Mouse (Mus musculus) midbrain, embryonic 13.5 days (tissue): ENCODE measurements around the gene Trim27. TPM values are rescaled to one million over a fixed set of nuclear protein-coding genes. Genes with fewer than 3 reads are reported as not detected.

ENCODE experiments used
- ATAC-seq: fragments of 200-750 bp; cut with Nextera tagmentation; 2 replicates; pipeline ENCODE4 v1.8.0; 2017; ENCODE audit warnings: mild to moderate bottlenecking, moderate TSS enrichment, moderate library complexity
- H3K27ac ChIP-seq: fragments of 300-500 bp; sonication (generic); 2 replicates; pipeline ENCODE4 v1.5.1; 2015; ENCODE audit warnings: inconsistent platforms, mild to moderate bottlenecking, moderate library complexity
- H3K27me3 ChIP-seq: fragments of 300-500 bp; sonication (generic); 2 replicates; pipeline ENCODE4 v1.6.1; 2015; ENCODE audit warnings: mild to moderate bottlenecking, inconsistent platforms
- H3K36me3 ChIP-seq: fragments of 300-500 bp; sonication (generic); 2 replicates; pipeline ENCODE4 v1.6.1; 2015; ENCODE audit warnings: mild to moderate bottlenecking, inconsistent platforms
- H3K4me1 ChIP-seq: fragments of 300-500 bp; sonication (generic); replicated peaks from 2 replicates; pipeline ENCODE4 v1.6.1; 2015; ENCODE audit warnings: inconsistent platforms
- H3K4me2 ChIP-seq: fragments of 300-500 bp; sonication (generic); replicated peaks from 2 replicates; pipeline ENCODE4 v1.6.1; 2015; ENCODE audit warnings: moderate library complexity, mild to moderate bottlenecking, inconsistent platforms
- H3K4me3 ChIP-seq: fragments of 300-500 bp; sonication (generic); replicated peaks from 2 replicates; pipeline ENCODE4 v1.5.1; 2015; ENCODE audit warnings: mild to moderate bottlenecking, inconsistent platforms
- H3K9ac ChIP-seq: fragments of 300-500 bp; sonication (generic); replicated peaks from 2 replicates; pipeline ENCODE4 v1.6.1; 2015; ENCODE audit warnings: mild to moderate bottlenecking, inconsistent platforms
- H3K9me3 ChIP-seq: fragments of 300-500 bp; sonication (generic); 2 replicates; pipeline ENCODE4 v1.6.1; 2016; ENCODE audit warnings: mild to moderate bottlenecking, inconsistent platforms
- WGBS: fragments of 180-500 bp; shearing (Covaris S2); methylation state at CpG from one replicate; pipeline ENCODE4 v1.1.7; 2015; 5-methylcytosine and 5-hydroxymethylcytosine counted together
- polyA plus RNA-seq: library from polyadenylated mRNA; unstranded; fragments of >200 nt; fragmentation: Nextera tagmentation; extraction: Ambion mirVana; gene quantifications from 2 replicates; pipeline ENCODE4 v1.2.1, GENCODE M21; 2015

Gene Trim27
- polyA plus RNA-seq = 87.2 and 95.5 TPM in 2 replicates

GRCm38 (mm10) chr13:21179367-21179723, at the start of gene Trim27:
TSS of gene Trim27 (plus strand) at chr13:21179445.
- peak within 1 kb of the TSS; percentile 98 for H3K4me3 ChIP-seq
- peak within 1 kb of the TSS; percentile 94 for H3K9ac ChIP-seq
- peak within 1 kb of the TSS; percentile 79 for H3K4me2 ChIP-seq
- ATAC-seq = peak; percentile 54
- H3K27ac ChIP-seq = peak within 1 kb of the TSS; percentile 95
- H3K4me1 ChIP-seq = peaks cover 37% of the 10 kb centered on the region
- H3K27me3 ChIP-seq = peaks cover 5% of the 10 kb centered on the region
- no peaks in the 10 kb centered on the region for H3K9me3 ChIP-seq
- peaks cover 22% of the 10 kb centered on the region for H3K36me3 ChIP-seq
- WGBS = under 1% methylated on average over 15 of the region's 15 CpGs

- Histone ChIP-seq H3K4me3 (no peak overlapping the region), H3K27me3 (no peaks in the 10 kb centered on the region), H3K9me3 (no peaks in the 10 kb centered on the region), H3K36me3 (no peaks in the 10 kb centered on the region), H3K4me2 (no peak overlapping the region), H3K27ac (no peak overlapping the region), H3K9ac (no peak overlapping the region), H3K4me1 (no peaks in the 10 kb centered on the region)
- no peak for ATAC-seq
- WGBS = 54% methylated on average over 8 of the region's 8 CpGs
Observed at GRCm38 (mm10) chr13:21142421-21142820, 36.8 kb upstream of the Trim27 start.

- H3K4me2 ChIP-seq = no peak within 1 kb of the TSS
- no peak within 1 kb of the TSS for H3K27ac ChIP-seq
- H3K27me3 ChIP-seq = no peaks in the 10 kb centered on the region
- no peaks in the 10 kb centered on the region for H3K9me3 ChIP-seq
- 80% methylated on average over 4 of the region's 4 CpGs for WGBS
- H3K9ac ChIP-seq = no peak within 1 kb of the TSS
- no peaks in the 10 kb centered on the region for H3K4me1 ChIP-seq
- no peak within 1 kb of the TSS for H3K4me3 ChIP-seq
- no peak for ATAC-seq
- no peaks in the 10 kb centered on the region for H3K36me3 ChIP-seq
Observed at GRCm38 (mm10) chr13:21145767-21146166, 33.5 kb upstream of the Trim27 start, which contains the start of gene Olfr1368. TSS of gene Olfr1368 (minus strand) at chr13:21145867.

- Histone ChIP-seq H3K9me3 (no peaks in the 10 kb centered on the region), H3K36me3 (no peaks in the 10 kb centered on the region), H3K4me3 (no peak overlapping the region), H3K4me1 (peaks cover 18% of the 10 kb centered on the region), H3K27me3 (0 out of 2 replicates have a peak, but pooled peaks cover 2% of the 10 kb centered on the region), H3K9ac (no peak overlapping the region), H3K27ac (no peak overlapping the region), H3K4me2 (no peak overlapping the region)
- ATAC-seq = no peak
- 87% methylated on average over 5 of the region's 5 CpGs for WGBS
Observed at GRCm38 (mm10) chr13:21155888-21156287, 23.4 kb upstream of the Trim27 start.

- H3K4me3 ChIP-seq = peak overlapping the region; percentile 57
- ATAC-seq = no peak
- peak overlapping the region; percentile 93 for H3K4me2 ChIP-seq
- H3K9ac ChIP-seq = no peak overlapping the region
- H3K27me3 ChIP-seq = 0 out of 2 replicates have a peak, but pooled peaks cover 2% of the 10 kb centered on the region
- no peaks in the 10 kb centered on the region for H3K9me3 ChIP-seq
- no peaks in the 10 kb centered on the region for H3K36me3 ChIP-seq
- WGBS = 5% methylated on average over 9 of the region's 9 CpGs
- H3K4me1 ChIP-seq = peaks cover 18% of the 10 kb centered on the region
- no peak overlapping the region for H3K27ac ChIP-seq
Observed at GRCm38 (mm10) chr13:21158071-21158470, 21.2 kb upstream of the Trim27 start.

GRCm38 (mm10) chr13:21158785-21159474, 20.3 kb upstream of the Trim27 start:
- ATAC-seq = peak; percentile 66
- H3K4me1 ChIP-seq = peaks cover 18% of the 10 kb centered on the region
- WGBS = under 1% methylated on average over 19 of the region's 19 CpGs

GRCm38 (mm10) chr13:21159475-21159819, 19.8 kb upstream of the Trim27 start:
- no peaks in the 10 kb centered on the region for H3K36me3 ChIP-seq
- H3K27ac ChIP-seq = no peak overlapping the region
- H3K27me3 ChIP-seq = 0 out of 2 replicates have a peak, but pooled peaks cover 2% of the 10 kb centered on the region
- peak overlapping the region; percentile 67 for H3K9ac ChIP-seq
- peak overlapping the region; percentile 93 for H3K4me2 ChIP-seq
- H3K4me3 ChIP-seq = peak overlapping the region; percentile 57
- under 1% methylated on average over 15 of the region's 15 CpGs for WGBS
- H3K4me1 ChIP-seq = peaks cover 18% of the 10 kb centered on the region
- ATAC-seq = no peak
- H3K9me3 ChIP-seq = no peaks in the 10 kb centered on the region

More at GRCm38 (mm10) chr13:21158785-21159474, 20.3 kb upstream of the Trim27 start:
- peak overlapping the region; percentile 93 for H3K4me2 ChIP-seq
- peak overlapping the region; percentile 67 for H3K9ac ChIP-seq
- H3K4me3 ChIP-seq = peak overlapping the region; percentile 57
- no peaks in the 10 kb centered on the region for H3K36me3 ChIP-seq
- 0 out of 2 replicates have a peak, but pooled peaks cover 2% of the 10 kb centered on the region for H3K27me3 ChIP-seq
- H3K9me3 ChIP-seq = no peaks in the 10 kb centered on the region
- H3K27ac ChIP-seq = no peak overlapping the region

GRCm38 (mm10) chr13:21160041-21160511, 19.2 kb upstream of the Trim27 start:
- WGBS = under 1% methylated on average over 16 of the region's 16 CpGs
- Histone ChIP-seq H3K36me3 (no peaks in the 10 kb centered on the region), H3K9me3 (no peaks in the 10 kb centered on the region), H3K4me2 (peak overlapping the region; percentile 93), H3K4me3 (peak overlapping the region; percentile 57), H3K27me3 (0 out of 2 replicates have a peak, but pooled peaks cover 2% of the 10 kb centered on the region), H3K27ac (no peak overlapping the region), H3K4me1 (peaks cover 18% of the 10 kb centered on the region), H3K9ac (peak overlapping the region; percentile 67)
- peak; percentile 38 for ATAC-seq

- Histone ChIP-seq H3K4me3 (peak overlapping the region; percentile 57), H3K4me2 (peak overlapping the region; percentile 93), H3K27ac (no peak overlapping the region), H3K27me3 (0 out of 2 replicates have a peak, but pooled peaks cover 8% of the 10 kb centered on the region), H3K36me3 (no peaks in the 10 kb centered on the region), H3K9me3 (no peaks in the 10 kb centered on the region), H3K9ac (peak overlapping the region; percentile 67; the same call in 1 of the 2 replicates), H3K4me1 (peaks cover 18% of the 10 kb centered on the region)
- ATAC-seq = peak; percentile 83
- under 1% methylated on average over 32 of the region's 32 CpGs for WGBS
Observed at GRCm38 (mm10) chr13:21160657-21161590, 18.3 kb upstream of the Trim27 start.

GRCm38 (mm10) chr13:21161591-21161990, 17.7 kb upstream of the Trim27 start:
- Histone ChIP-seq H3K36me3 (no peaks in the 10 kb centered on the region), H3K9ac (no peak overlapping the region), H3K27me3 (0 out of 2 replicates have a peak, but pooled peaks cover 10% of the 10 kb centered on the region), H3K4me2 (peak overlapping the region; percentile 93), H3K4me1 (peaks cover 18% of the 10 kb centered on the region), H3K9me3 (no peaks in the 10 kb centered on the region), H3K4me3 (peak overlapping the region; percentile 57), H3K27ac (no peak overlapping the region)
- 34% methylated on average over 2 of the region's 2 CpGs for WGBS
- ATAC-seq = peak; percentile 10; the same call in 1 of the 2 replicates

GRCm38 (mm10) chr13:21162591-21162990, 16.7 kb upstream of the Trim27 start:
- peaks cover 18% of the 10 kb centered on the region for H3K4me1 ChIP-seq
- H3K4me2 ChIP-seq = no peak overlapping the region
- no peak overlapping the region for H3K27ac ChIP-seq
- 0 out of 2 replicates have a peak, but pooled peaks cover 8% of the 10 kb centered on the region for H3K27me3 ChIP-seq
- no peak overlapping the region for H3K4me3 ChIP-seq
- H3K9ac ChIP-seq = no peak overlapping the region
- WGBS = 55% methylated on average over 5 of the region's 5 CpGs
- no peaks in the 10 kb centered on the region for H3K36me3 ChIP-seq
- no peak for ATAC-seq
- no peaks in the 10 kb centered on the region for H3K9me3 ChIP-seq
